Mouse (Mus musculus) limb, embryonic 11.5 days (tissue): ENCODE results near the gene Usp3. TPM values are rescaled to one million over a fixed set of nuclear protein-coding genes. Genes with fewer than 3 reads are reported as not detected.
A peak's percentile ranks its signal among the peaks of the same experiment; 100 is the strongest.

ENCODE experiments used
- ATAC-seq: fragments of 200-750 bp; cut with Nextera tagmentation; 2 replicates; pipeline ENCODE4 v1.8.0; 2017; ENCODE audit warnings: low read depth; ENCODE audit not compliant: insufficient number of reproducible peaks, low FRiP score, low TSS enrichment
- DNase-seq: peaks from one replicate; pipeline ENCODE4 v3.0.0-alpha.2; 2015; ENCODE audit warnings: low spot score
- H3K27ac ChIP-seq: fragments of 300-500 bp; sonication (generic); replicated peaks from 2 replicates; pipeline ENCODE4 v1.5.1; 2014; ENCODE audit warnings: low read depth, mild to moderate bottlenecking, low read length
- H3K27me3 ChIP-seq: fragments of 300-500 bp; sonication (generic); 2 replicates; pipeline ENCODE4 v1.6.1; 2014; ENCODE audit warnings: mild to moderate bottlenecking, low read length, mixed read lengths; ENCODE audit not compliant: control insufficient read depth, insufficient read depth
- H3K36me3 ChIP-seq: fragments of 300-500 bp; sonication (generic); 2 replicates; pipeline ENCODE4 v1.6.1; 2014; ENCODE audit warnings: mild to moderate bottlenecking, low read length, moderate library complexity, mixed read lengths; ENCODE audit not compliant: control insufficient read depth, insufficient read depth
- H3K4me1 ChIP-seq: fragments of 300-500 bp; sonication (generic); 2 replicates; pipeline ENCODE4 v1.6.1; 2014; ENCODE audit warnings: low read length, mixed read lengths; ENCODE audit not compliant: control insufficient read depth, insufficient read depth
- H3K4me2 ChIP-seq: fragments of 300-500 bp; sonication (generic); 2 replicates; pipeline ENCODE4 v1.6.1; 2014; ENCODE audit warnings: low read depth, mild to moderate bottlenecking, moderate library complexity; ENCODE audit not compliant: severe bottlenecking
- H3K4me3 ChIP-seq: fragments of 300-500 bp; sonication (generic); 2 replicates; pipeline ENCODE4 v1.5.1; 2014; ENCODE audit warnings: low read depth, low read length
- H3K9ac ChIP-seq: fragments of 300-500 bp; sonication (generic); 2 replicates; pipeline ENCODE4 v1.6.1; 2014; ENCODE audit warnings: mild to moderate bottlenecking, low read length
- H3K9me3 ChIP-seq: fragments of 300-500 bp; sonication (generic); 2 replicates; pipeline ENCODE4 v1.6.1; 2016; ENCODE audit warnings: low read length; ENCODE audit not compliant: control insufficient read depth
- WGBS: fragments of 180-500 bp; shearing (Covaris S2); extraction: QIAGEN DNeasy Blood & Tissue Kit; methylation state at CpG from one replicate; pipeline ENCODE4 v1.1.7; 2014; 5-methylcytosine and 5-hydroxymethylcytosine counted together
- polyA plus RNA-seq: library from polyadenylated mRNA; unstranded; fragments of >200 nt; fragmentation: Nextera tagmentation; extraction: Ambion mirVana; gene quantifications from 2 replicates; pipeline ENCODE4 v1.2.1, GENCODE M21; 2014

Usp3 gene
- polyA plus RNA-seq, 1 experiment from 2014 or later = 90.9 TPM

GRCm38 (mm10) chr9:66513150-66513549 is 79.8 kb downstream of the Usp3 start:
- peak; percentile 46 for DNase-seq

DNA sequence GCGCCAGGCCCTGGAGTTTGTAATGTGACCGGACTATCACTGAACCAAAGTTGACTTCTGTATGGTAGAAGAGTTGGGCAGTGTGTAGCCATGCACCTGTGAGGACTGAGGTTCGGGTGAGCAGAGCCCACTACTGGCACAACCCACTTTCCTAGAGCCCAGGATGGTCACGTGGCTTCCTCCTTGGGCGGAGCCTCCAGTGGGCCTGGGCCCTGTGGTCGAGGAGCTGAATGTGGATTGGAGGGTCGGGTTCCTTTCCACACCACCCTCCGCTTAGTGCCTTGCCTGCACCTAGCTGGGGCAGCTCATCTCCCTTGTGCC is 80.6 kb downstream of the Usp3 start:
- WGBS = under 1% methylated on average over 8 of the region's 8 CpGs
- peaks cover 7% of the 10 kb centered on the region; the same call in 1 of the 2 replicates for H3K4me1 ChIP-seq
- H3K4me3 ChIP-seq = peak overlapping the region; percentile 64
- peak; percentile 91 for ATAC-seq
- H3K9me3 ChIP-seq = no peaks in the 10 kb centered on the region
- H3K36me3 ChIP-seq = peaks cover 18% of the 10 kb centered on the region
- H3K27me3 ChIP-seq = no peaks in the 10 kb centered on the region
- peak overlapping the region; percentile 98 for H3K4me2 ChIP-seq
- H3K27ac ChIP-seq = peak overlapping the region; percentile 90
- peak overlapping the region; percentile 81 for H3K9ac ChIP-seq
- DNase-seq = peak; percentile 86

More at GRCm38 (mm10) chr9:66513150-66513549, 79.8 kb downstream of the Usp3 start:
- Histone ChIP-seq H3K27ac (no peak overlapping the region; the same call in 1 of the 2 replicates), H3K4me1 (peaks cover 7% of the 10 kb centered on the region; the same call in 1 of the 2 replicates), H3K4me3 (no peak overlapping the region), H3K9me3 (no peaks in the 10 kb centered on the region), H3K9ac (no peak overlapping the region), H3K4me2 (no peak overlapping the region), H3K36me3 (peaks cover 18% of the 10 kb centered on the region), H3K27me3 (no peaks in the 10 kb centered on the region)
- ATAC-seq = no peak

GRCm38 (mm10) chr9:66511580-66512350 is 81.2 kb downstream of the Usp3 start:
- H3K4me2 ChIP-seq = peak overlapping the region; percentile 98
- H3K27ac ChIP-seq = peak overlapping the region; percentile 90
- H3K36me3 ChIP-seq = peaks cover 17% of the 10 kb centered on the region
- ATAC-seq (peak; percentile 85), DNase-seq (peak; percentile 93)
- WGBS = under 1% methylated on average over 77 of the region's 78 CpGs
- no peaks in the 10 kb centered on the region for H3K27me3 ChIP-seq
- peak overlapping the region; percentile 81 for H3K9ac ChIP-seq
- no peaks in the 10 kb centered on the region for H3K9me3 ChIP-seq
- peak overlapping the region; percentile 64 for H3K4me3 ChIP-seq
- peaks cover 7% of the 10 kb centered on the region; the same call in 1 of the 2 replicates for H3K4me1 ChIP-seq

- peak overlapping the region; percentile 98 for H3K4me2 ChIP-seq
- no peaks in the 10 kb centered on the region for H3K9me3 ChIP-seq
- peaks cover 18% of the 10 kb centered on the region for H3K36me3 ChIP-seq
- 2% methylated on average over 2 of the region's 2 CpGs for WGBS
- H3K27ac ChIP-seq = peak overlapping the region; percentile 90; the same call in 1 of the 2 replicates
- H3K9ac ChIP-seq = peak overlapping the region; percentile 81
- H3K4me3 ChIP-seq = peak overlapping the region; percentile 64
- no peaks in the 10 kb centered on the region for H3K27me3 ChIP-seq
- peaks cover 7% of the 10 kb centered on the region; the same call in 1 of the 2 replicates for H3K4me1 ChIP-seq
- no peak for ATAC-seq
- DNase-seq = peak; percentile 43
Observed at GRCm38 (mm10) chr9:66510944-66511343, 82.0 kb downstream of the Usp3 start.

DNA sequence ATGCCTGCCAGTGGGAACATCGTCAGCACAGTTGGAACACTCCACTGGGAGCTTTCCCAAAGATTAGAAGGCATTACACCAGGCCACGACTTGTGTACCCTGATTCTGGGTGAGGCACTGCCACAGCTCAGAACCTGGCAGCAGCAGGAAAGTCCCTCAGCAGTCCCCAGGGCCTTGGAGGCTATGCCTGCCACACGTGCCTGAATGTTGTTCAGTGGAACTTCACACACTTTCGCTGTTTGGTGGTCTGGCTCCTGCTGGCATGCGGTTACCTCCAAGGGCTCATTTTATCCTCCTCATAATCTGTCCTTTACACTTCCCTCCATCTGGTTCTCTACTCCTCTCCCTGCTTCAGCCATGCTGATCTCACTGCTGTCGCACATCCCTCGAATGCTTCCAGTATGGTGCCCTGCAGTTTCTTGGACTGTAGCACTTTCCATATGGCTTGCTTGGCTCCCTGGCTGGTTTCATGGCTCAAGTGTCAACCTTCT is 82.5 kb downstream of the Usp3 start:
- Histone ChIP-seq H3K36me3 (peaks cover 19% of the 10 kb centered on the region), H3K27me3 (no peaks in the 10 kb centered on the region), H3K4me3 (no peak overlapping the region), H3K9ac (no peak overlapping the region), H3K27ac (no peak overlapping the region), H3K9me3 (no peaks in the 10 kb centered on the region), H3K4me2 (no peak overlapping the region), H3K4me1 (peaks cover 7% of the 10 kb centered on the region; the same call in 1 of the 2 replicates)
- ATAC-seq (no peak), DNase-seq (no peak)
- 77% methylated on average over 7 of the region's 7 CpGs for WGBS

DNA sequence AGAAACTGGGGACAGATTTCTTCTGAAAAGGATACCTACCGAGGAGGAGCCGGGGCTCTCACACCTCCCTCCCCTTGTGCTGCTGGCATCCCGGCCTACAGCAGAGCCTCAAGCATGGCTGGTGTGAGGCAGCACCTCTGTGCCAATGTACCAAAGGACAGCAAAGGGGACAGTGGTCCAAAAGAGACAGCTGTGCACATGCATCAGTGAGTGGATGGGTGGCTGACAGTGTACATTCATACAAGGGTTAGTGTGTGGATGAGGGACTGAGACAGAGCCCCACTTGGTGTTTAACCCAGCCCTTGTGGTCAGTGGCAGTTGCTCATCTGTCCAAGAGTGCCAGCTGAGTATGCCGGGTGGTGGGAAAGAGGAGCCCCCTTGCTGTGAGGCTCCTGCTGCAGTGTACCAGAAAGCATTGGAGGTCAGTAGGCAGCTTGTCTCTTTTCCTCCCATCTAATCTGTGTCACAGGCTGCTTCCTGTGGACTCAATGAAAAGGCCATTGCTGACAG is 84.0 kb downstream of the Usp3 start:
- Histone ChIP-seq H3K4me1 (peaks cover 7% of the 10 kb centered on the region; the same call in 1 of the 2 replicates), H3K4me3 (no peak overlapping the region), H3K36me3 (peaks cover 26% of the 10 kb centered on the region), H3K9me3 (no peaks in the 10 kb centered on the region), H3K27me3 (no peaks in the 10 kb centered on the region), H3K27ac (no peak overlapping the region), H3K4me2 (no peak overlapping the region), H3K9ac (no peak overlapping the region)
- ATAC-seq = no peak
- DNase-seq = no peak
- WGBS = 89% methylated on average over 4 of the region's 4 CpGs

DNA sequence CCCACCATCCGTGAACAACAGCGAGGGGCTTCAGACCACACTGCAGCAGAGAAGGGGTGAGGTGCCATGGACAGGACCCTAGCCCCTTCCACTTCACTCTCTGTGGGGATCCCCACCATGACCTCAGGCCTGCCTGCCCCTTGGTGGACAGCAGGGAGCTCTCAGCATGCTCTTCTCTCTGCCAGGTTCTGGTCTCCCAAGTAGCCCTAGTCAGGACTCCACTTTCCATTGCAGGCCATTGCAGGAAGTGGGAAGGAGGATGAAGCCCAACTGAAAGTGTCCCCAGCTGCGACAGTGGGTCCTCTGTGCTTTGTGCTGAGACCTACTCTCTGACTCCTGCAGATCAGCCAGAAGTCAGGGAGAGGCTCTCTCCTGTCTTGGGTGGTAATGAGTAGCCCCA is 85.3 kb downstream of the Usp3 start:
- DNase-seq (no peak), ATAC-seq (no peak)
- Histone ChIP-seq H3K4me2 (no peak overlapping the region), H3K9ac (no peak overlapping the region), H3K27me3 (no peaks in the 10 kb centered on the region), H3K4me1 (peaks cover 5% of the 10 kb centered on the region; the same call in 1 of the 2 replicates), H3K4me3 (no peak overlapping the region), H3K36me3 (peaks cover 26% of the 10 kb centered on the region), H3K9me3 (no peaks in the 10 kb centered on the region), H3K27ac (no peak overlapping the region)
- 84% methylated on average over 3 of the region's 3 CpGs for WGBS

DNA sequence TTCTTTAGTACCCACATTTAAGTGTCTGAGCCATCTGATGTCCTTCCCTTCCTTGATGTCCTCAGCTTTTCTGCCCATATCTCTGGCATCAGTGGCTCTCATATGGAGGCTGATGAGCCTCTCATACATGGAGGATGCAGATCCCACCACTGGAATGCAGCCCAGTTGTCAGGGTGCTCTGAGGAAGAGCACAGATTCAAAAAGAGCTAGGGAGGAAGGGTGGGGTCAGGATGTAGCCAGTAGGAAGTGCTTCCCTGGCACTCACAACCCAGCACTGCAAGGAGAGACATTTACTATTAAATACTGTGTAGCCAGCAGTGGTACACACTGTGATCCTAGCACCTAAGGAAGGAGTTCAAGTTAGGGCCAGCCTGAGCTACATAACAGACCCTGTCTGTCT is 86.5 kb downstream of the Usp3 start:
- no peak for ATAC-seq

More for the DNA sequence above, 86.5 kb downstream of the Usp3 start:
- no peak overlapping the region; the same call in 1 of the 2 replicates for H3K9ac ChIP-seq
- no peaks in the 10 kb centered on the region for H3K27me3 ChIP-seq
- H3K36me3 ChIP-seq = peaks cover 26% of the 10 kb centered on the region
- no peak overlapping the region for H3K4me2 ChIP-seq
- peaks cover 5% of the 10 kb centered on the region; the same call in 1 of the 2 replicates for H3K4me1 ChIP-seq
- no peak overlapping the region for H3K27ac ChIP-seq
- H3K4me3 ChIP-seq = no peak overlapping the region
- no peaks in the 10 kb centered on the region for H3K9me3 ChIP-seq
- DNase-seq = no peak
